Mouse (Mus musculus): ENCODE results near the gene Ctc1. TPM values are rescaled to one million over a fixed set of nuclear protein-coding genes. Genes with fewer than 3 reads are reported as not detected.
"Not testable (repeated sequence)": the region's sequence is repeated elsewhere in the genome, so short reads cannot be mapped to it uniquely, and the experiment has no call there.

The Ctc1 gene
- polyA plus RNA-seq (2015; fragmentation: Nextera tagmentation; extraction: Ambion mirVana) = 70.1 and 79.1 TPM in 2 replicates

DNA sequence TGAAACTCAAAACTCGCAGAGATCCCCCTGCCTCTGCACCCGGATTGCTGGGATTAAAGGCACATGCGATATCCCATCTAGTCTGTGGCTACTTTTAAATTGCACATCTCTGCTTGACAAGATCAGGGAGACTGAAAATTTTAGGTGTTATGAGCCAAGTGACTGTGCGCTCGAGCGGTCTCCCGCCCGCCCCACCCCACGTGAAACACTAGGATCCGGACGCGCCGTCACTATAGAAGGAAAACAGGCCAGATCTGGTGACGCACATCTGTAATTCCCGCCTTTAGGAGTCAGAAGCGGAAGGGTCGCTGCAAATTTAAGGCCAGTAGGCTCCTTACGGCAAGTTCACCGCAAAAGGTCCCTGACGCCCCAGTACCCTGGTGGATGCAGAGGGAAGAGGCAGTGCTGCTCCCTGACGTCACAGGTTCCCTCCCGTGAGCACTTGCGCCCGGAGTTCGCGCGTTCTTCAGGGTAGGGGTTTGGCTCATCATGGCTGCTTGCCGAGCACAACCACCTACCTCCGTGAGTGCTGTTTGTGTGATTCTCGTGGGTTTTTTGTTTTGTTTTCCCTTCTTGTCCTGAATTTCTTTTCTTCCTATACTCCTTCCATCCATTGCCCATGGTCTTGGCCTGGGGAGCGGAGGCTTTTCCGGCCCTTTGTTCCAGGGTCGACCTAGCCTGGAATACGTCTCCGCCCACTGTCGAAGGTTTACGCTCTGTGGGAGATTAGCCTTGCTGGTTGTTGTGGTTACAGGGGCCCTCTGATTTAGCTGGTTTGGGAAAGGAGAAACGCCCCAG is at the start of gene Ctc1:
Gene Ctc1, plus strand, starts transcription at position 268 of the 798 bp plus-strand sequence.
- Histone ChIP-seq H3K27me3 (replicated peaks; ENCODE audit: control insufficient read depth, insufficient read depth, low read length) (no peaks in the 10 kb centered on the region), H3K9ac (replicated peaks; ENCODE audit: low read depth, low read length) (peak within 1 kb of the TSS; percentile 81), H3K36me3 (ENCODE audit: control insufficient read depth, insufficient read depth) (no peaks in the 10 kb centered on the region), H3K27ac (ENCODE audit: low read length) (peak within 1 kb of the TSS; percentile 90), H3K9me3 (ENCODE audit: control insufficient read depth, low read length) (no peaks in the 10 kb centered on the region), H3K4me2 (ENCODE audit: low read length) (peak within 1 kb of the TSS; percentile 75), H3K4me1 (replicated peaks; ENCODE audit: control insufficient read depth, insufficient read depth, low read length) (peaks cover 22% of the 10 kb centered on the region), H3K4me3 (replicated peaks; ENCODE audit: low read length) (peak within 1 kb of the TSS; percentile 70)
- 3% methylated on average over 38 of the region's 38 CpGs for WGBS
- peak; percentile 96 for ATAC-seq

- Histone ChIP-seq H3K4me3 (replicated peaks; ENCODE audit: low read length) (no peak overlapping the region), H3K36me3 (ENCODE audit: control insufficient read depth, insufficient read depth) (no peaks in the 10 kb centered on the region), H3K9me3 (ENCODE audit: control insufficient read depth, low read length) (no peaks in the 10 kb centered on the region), H3K27me3 (replicated peaks; ENCODE audit: control insufficient read depth, insufficient read depth, low read length) (no peaks in the 10 kb centered on the region), H3K27ac (ENCODE audit: low read length) (no peak overlapping the region), H3K9ac (replicated peaks; ENCODE audit: low read depth, low read length) (no peak overlapping the region), H3K4me2 (ENCODE audit: low read length) (no peak overlapping the region), H3K4me1 (replicated peaks; ENCODE audit: control insufficient read depth, insufficient read depth, low read length) (peaks cover 9% of the 10 kb centered on the region)
- ATAC-seq = no peak
- 58% methylated on average over 1 of the region's 1 CpGs for WGBS
Observed at GRCm38 (mm10) chr11:68966554-68966953, 49.2 kb upstream of the Ctc1 start.

- under 1% methylated on average over 50 of the region's 50 CpGs for WGBS
Observed at GRCm38 (mm10) chr11:68967337-68968282, 48.1 kb upstream of the Ctc1 start, which contains the start of gene Slc25a35. Gene Slc25a35 (plus strand): TSS chr11:68968131.

GRCm38 (mm10) chr11:68968752-68969151 is 47.0 kb upstream of the Ctc1 start:
- H3K9me3 ChIP-seq (ENCODE audit: control insufficient read depth, low read length) = no peaks in the 10 kb centered on the region
- H3K4me3 ChIP-seq (replicated peaks; ENCODE audit: low read length) = no peak overlapping the region
- ATAC-seq = no peak
- WGBS = 84% methylated on average over 11 of the region's 11 CpGs
- no peak overlapping the region; the same call in 1 of the 2 replicates for H3K4me2 ChIP-seq (ENCODE audit: low read length)
- no peaks in the 10 kb centered on the region for H3K36me3 ChIP-seq (ENCODE audit: control insufficient read depth, insufficient read depth)
- H3K9ac ChIP-seq (replicated peaks; ENCODE audit: low read depth, low read length) = no peak overlapping the region
- peaks cover 15% of the 10 kb centered on the region for H3K4me1 ChIP-seq (replicated peaks; ENCODE audit: control insufficient read depth, insufficient read depth, low read length)
- no peak overlapping the region for H3K27ac ChIP-seq (ENCODE audit: low read length)
- H3K27me3 ChIP-seq (replicated peaks; ENCODE audit: control insufficient read depth, insufficient read depth, low read length) = no peaks in the 10 kb centered on the region

More at GRCm38 (mm10) chr11:68967337-68968282, 48.1 kb upstream of the Ctc1 start, which contains the start of gene Slc25a35:
- no peaks in the 10 kb centered on the region for H3K27me3 ChIP-seq (replicated peaks; ENCODE audit: control insufficient read depth, insufficient read depth, low read length)
- ATAC-seq = peak; percentile 98
- peak within 1 kb of the TSS; percentile 80 for H3K9ac ChIP-seq (replicated peaks; ENCODE audit: low read depth, low read length)
- no peaks in the 10 kb centered on the region for H3K36me3 ChIP-seq (ENCODE audit: control insufficient read depth, insufficient read depth)
- H3K27ac ChIP-seq (ENCODE audit: low read length) = no peak within 1 kb of the TSS
- H3K4me2 ChIP-seq (ENCODE audit: low read length) = peak within 1 kb of the TSS; percentile 97
- peak within 1 kb of the TSS; percentile 73 for H3K4me3 ChIP-seq (replicated peaks; ENCODE audit: low read length)
- H3K9me3 ChIP-seq (ENCODE audit: control insufficient read depth, low read length) = no peaks in the 10 kb centered on the region
- peaks cover 10% of the 10 kb centered on the region for H3K4me1 ChIP-seq (replicated peaks; ENCODE audit: control insufficient read depth, insufficient read depth, low read length)

DNA sequence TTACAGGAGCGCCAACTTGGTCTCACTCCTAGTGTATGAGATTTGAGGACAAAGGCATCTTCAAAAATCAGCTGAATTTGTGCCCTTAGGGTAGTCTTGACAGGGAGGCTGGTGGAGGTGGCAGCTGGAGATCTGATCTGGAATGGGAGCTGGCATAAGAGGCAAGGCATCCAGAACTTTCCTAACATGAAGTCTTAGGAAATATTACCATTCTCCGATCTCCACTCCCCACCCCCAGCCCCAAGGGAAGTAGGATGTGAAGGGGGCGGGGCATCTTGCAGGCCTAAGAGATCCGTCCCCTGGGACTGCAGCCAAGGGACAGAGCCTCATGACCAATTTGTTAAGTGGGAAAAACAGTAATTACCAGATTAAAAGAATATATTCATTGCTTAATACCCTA is 45.5 kb upstream of the Ctc1 start:
- no peaks in the 10 kb centered on the region for H3K27me3 ChIP-seq (replicated peaks; ENCODE audit: control insufficient read depth, insufficient read depth, low read length)
- H3K27ac ChIP-seq (ENCODE audit: low read length) = no peak overlapping the region
- H3K4me2 ChIP-seq (ENCODE audit: low read length) = no peak overlapping the region
- no peak overlapping the region for H3K9ac ChIP-seq (replicated peaks; ENCODE audit: low read depth, low read length)
- no peak overlapping the region for H3K4me3 ChIP-seq (replicated peaks; ENCODE audit: low read length)
- no peak for ATAC-seq
- WGBS = 64% methylated on average over 4 of the region's 4 CpGs
- H3K4me1 ChIP-seq (replicated peaks; ENCODE audit: control insufficient read depth, insufficient read depth, low read length) = peaks cover 17% of the 10 kb centered on the region
- no peaks in the 10 kb centered on the region for H3K9me3 ChIP-seq (ENCODE audit: control insufficient read depth, low read length)
- H3K36me3 ChIP-seq (ENCODE audit: control insufficient read depth, insufficient read depth) = no peaks in the 10 kb centered on the region

DNA sequence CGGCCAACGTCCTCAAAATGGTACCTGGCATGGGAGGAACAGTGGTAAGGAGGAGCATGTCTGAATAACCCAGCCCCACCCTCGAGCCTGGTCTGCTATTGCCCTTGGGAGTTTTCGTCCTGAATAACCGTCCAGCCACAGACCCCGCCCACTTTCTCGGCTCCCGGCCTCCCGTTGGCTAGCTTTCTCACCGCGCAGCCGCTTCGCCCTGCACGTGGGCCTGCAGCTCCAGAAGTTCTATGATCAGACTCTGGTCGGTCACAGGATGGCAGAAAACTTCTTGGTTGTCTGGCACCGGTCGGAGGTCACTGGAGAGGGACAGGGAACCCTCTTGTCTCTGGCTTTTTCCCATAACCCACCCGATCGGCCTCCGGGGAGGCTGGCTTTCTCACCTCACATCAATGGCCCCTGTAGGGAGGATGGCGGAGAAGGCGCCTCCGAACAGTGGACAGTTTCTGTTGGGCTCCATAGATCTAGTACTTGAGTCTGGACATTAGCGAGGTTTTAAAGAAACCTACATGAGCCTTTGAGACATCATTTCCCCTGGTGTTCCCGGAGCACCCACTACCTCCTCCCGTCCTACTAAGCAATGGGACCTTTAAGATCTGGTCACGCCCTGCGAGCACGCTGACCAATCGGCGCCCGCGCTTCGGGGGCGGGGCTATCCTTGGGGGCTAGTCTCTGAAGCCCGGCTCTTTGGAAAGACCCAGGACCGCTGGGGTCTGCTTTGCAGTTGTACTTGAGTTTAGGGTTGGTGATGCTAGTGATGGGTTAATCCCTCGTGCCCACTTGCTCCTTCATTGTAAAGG is 42.3 kb upstream of the Ctc1 start:
- H3K36me3 ChIP-seq (ENCODE audit: control insufficient read depth, insufficient read depth); H3K9me3 ChIP-seq (ENCODE audit: control insufficient read depth, low read length); H3K27ac ChIP-seq (ENCODE audit: low read length); H3K27me3 ChIP-seq (replicated peaks; ENCODE audit: control insufficient read depth, insufficient read depth, low read length); H3K4me1 ChIP-seq (replicated peaks; ENCODE audit: control insufficient read depth, insufficient read depth, low read length): not testable (repeated sequence)
- under 1% methylated on average over 37 of the region's 38 CpGs for WGBS
- ATAC-seq = peak; percentile 95
- Histone ChIP-seq H3K4me3 (replicated peaks; ENCODE audit: low read length) (peak overlapping the region; percentile 50), H3K9ac (replicated peaks; ENCODE audit: low read depth, low read length) (0 out of 2 replicates have a peak overlapping the region, but pooled peaks have one; percentile 35), H3K4me2 (ENCODE audit: low read length) (peak overlapping the region; percentile 66)

DNA sequence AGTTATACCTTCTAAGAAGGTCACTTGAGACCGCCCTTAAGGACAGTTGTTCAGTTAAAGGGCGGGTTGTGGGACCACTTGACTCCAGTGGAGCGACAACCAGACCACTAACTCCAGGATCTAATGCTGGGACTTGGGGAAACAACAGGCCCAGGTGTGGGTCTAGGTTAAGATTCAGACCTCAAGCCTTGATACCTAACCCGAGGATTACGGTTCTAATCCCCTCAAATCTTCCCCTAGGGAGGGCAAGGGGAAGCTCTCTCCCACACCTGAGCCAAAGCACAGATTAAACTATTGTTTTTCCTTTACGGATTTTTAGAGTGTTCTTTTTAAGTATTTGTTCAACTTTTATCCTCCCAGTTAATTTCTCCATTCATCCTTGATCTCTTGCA is 41.7 kb upstream of the Ctc1 start:
- Histone ChIP-seq H3K4me3 (replicated peaks; ENCODE audit: low read length) (peak overlapping the region; percentile 50), H3K27me3 (replicated peaks; ENCODE audit: control insufficient read depth, insufficient read depth, low read length) (no peaks in the 10 kb centered on the region), H3K9ac (replicated peaks; ENCODE audit: low read depth, low read length) (no peak overlapping the region), H3K4me1 (replicated peaks; ENCODE audit: control insufficient read depth, insufficient read depth, low read length) (peaks cover 8% of the 10 kb centered on the region), H3K27ac (ENCODE audit: low read length) (no peak overlapping the region), H3K9me3 (ENCODE audit: control insufficient read depth, low read length) (no peaks in the 10 kb centered on the region), H3K4me2 (ENCODE audit: low read length) (peak overlapping the region; percentile 66), H3K36me3 (ENCODE audit: control insufficient read depth, insufficient read depth) (no peaks in the 10 kb centered on the region)
- no peak for ATAC-seq
- 21% methylated on average over 6 of the region's 6 CpGs for WGBS

DNA sequence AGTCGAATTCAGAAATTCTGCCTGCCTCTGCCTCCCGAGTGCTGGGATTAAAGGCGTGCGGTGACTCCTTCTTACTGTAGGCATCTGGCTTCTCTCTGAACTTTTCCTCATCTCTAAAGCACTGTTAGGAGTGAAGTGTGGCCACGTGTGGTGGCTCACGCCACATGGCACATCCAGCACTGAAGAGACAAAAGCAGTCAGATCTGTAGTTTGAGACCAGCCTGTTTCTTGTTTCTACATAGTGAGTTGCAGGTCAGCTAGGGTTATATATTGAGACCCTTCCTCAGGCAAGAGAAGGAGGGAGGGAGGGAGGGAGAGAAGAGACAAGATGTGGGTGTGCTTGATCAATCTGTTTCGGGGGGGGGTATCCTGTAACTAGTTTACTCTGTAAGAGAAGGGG is 40.6 kb upstream of the Ctc1 start, which contains the start of gene Rangrf:
Gene Rangrf, minus strand, starts transcription at position 101 of the 400 bp plus-strand sequence.
- Histone ChIP-seq H3K27ac (ENCODE audit: low read length) (no peak within 1 kb of the TSS), H3K27me3 (replicated peaks; ENCODE audit: control insufficient read depth, insufficient read depth, low read length) (no peaks in the 10 kb centered on the region), H3K36me3 (ENCODE audit: control insufficient read depth, insufficient read depth) (no peaks in the 10 kb centered on the region), H3K4me1 (replicated peaks; ENCODE audit: control insufficient read depth, insufficient read depth, low read length) (peaks cover 8% of the 10 kb centered on the region), H3K4me2 (ENCODE audit: low read length) (peak within 1 kb of the TSS; percentile 66), H3K9ac (replicated peaks; ENCODE audit: low read depth, low read length) (no peak within 1 kb of the TSS), H3K9me3 (ENCODE audit: control insufficient read depth, low read length) (no peaks in the 10 kb centered on the region), H3K4me3 (replicated peaks; ENCODE audit: low read length) (no peak within 1 kb of the TSS; the same call in 1 of the 2 replicates)
- no peak for ATAC-seq
- WGBS = 86% methylated on average over 7 of the region's 7 CpGs

All from forebrain, embryonic 16.5 days (tissue).